Mouse (Mus musculus) mature B cell (primary cell): ENCODE results near the gene Fam155a.
"Not testable (repeated sequence)": the region's sequence is repeated elsewhere in the genome, so short reads cannot be mapped to it uniquely, and the experiment has no call there.

Source experiments
- in situ Hi-C: fragments of 300-500 bp; cut with MboI; formaldehyde crosslinking; loops from 2 replicates; pipeline ENCODE4 v1.14.3; 2019

Gene Fam155a

GRCm38 (mm10) chr8:9770999-9771605 lies at the start of gene Fam155a:
Gene Fam155a, minus strand, starts transcription at chr8:9771161.
- in situ Hi-C loops: no loop called here

- in situ Hi-C loops: no loop called here
These were observed 42.4 kb upstream of the Fam155a start for GRCm38 (mm10) chr8:9813273-9813946.

GRCm38 (mm10) chr8:9810955-9811530 lies 40.1 kb upstream of the Fam155a start:
- in situ Hi-C loops: no loop called here

- in situ Hi-C loops: no loop called here
These were observed 37.6 kb upstream of the Fam155a start for GRCm38 (mm10) chr8:9808596-9808995.

GRCm38 (mm10) chr8:9805676-9806075 lies 34.7 kb upstream of the Fam155a start:
- in situ Hi-C loops: no loop called here

GRCm38 (mm10) chr8:9800346-9800745 lies 29.4 kb upstream of the Fam155a start:
- in situ Hi-C loops: not testable (repeated sequence)

- in situ Hi-C loops: no loop called here
These were observed 29.0 kb upstream of the Fam155a start for GRCm38 (mm10) chr8:9799923-9800322.

GRCm38 (mm10) chr8:9797514-9797913 lies 26.6 kb upstream of the Fam155a start:
- in situ Hi-C loops: no loop called here

GRCm38 (mm10) chr8:9795724-9796123 lies 24.8 kb upstream of the Fam155a start:
- in situ Hi-C loops: no loop called here

- in situ Hi-C loops: no loop called here
These were observed 22.4 kb upstream of the Fam155a start for GRCm38 (mm10) chr8:9793351-9793750.

- in situ Hi-C loops: no loop called here
These were observed 9.4 kb upstream of the Fam155a start for GRCm38 (mm10) chr8:9780332-9780731.

- in situ Hi-C loops: no loop called here
These were observed 7.2 kb upstream of the Fam155a start for GRCm38 (mm10) chr8:9778148-9778547.

- in situ Hi-C loops: no loop called here
These were observed 5.9 kb upstream of the Fam155a start for GRCm38 (mm10) chr8:9776818-9777217.

- in situ Hi-C loops: no loop called here
These were observed 1.5 kb upstream of the Fam155a start for GRCm38 (mm10) chr8:9772519-9772840.

- in situ Hi-C loops: no loop called here
These were observed 901 bp upstream of the Fam155a start for GRCm38 (mm10) chr8:9771606-9772518.

GRCm38 (mm10) chr8:9770261-9770998 lies 531 bp downstream of the Fam155a start:
- in situ Hi-C loops: no loop called here

- in situ Hi-C loops: no loop called here
These were observed 1.9 kb downstream of the Fam155a start for GRCm38 (mm10) chr8:9769061-9769460.

GRCm38 (mm10) chr8:9735169-9735568 lies 35.8 kb downstream of the Fam155a start:
- in situ Hi-C loops: no loop called here

- in situ Hi-C loops: no loop called here
These were observed 61.2 kb downstream of the Fam155a start for GRCm38 (mm10) chr8:9709791-9710190.

- in situ Hi-C loops: no loop called here
These were observed 63.5 kb downstream of the Fam155a start for GRCm38 (mm10) chr8:9707433-9707832.

GRCm38 (mm10) chr8:9694794-9695193 lies 76.2 kb downstream of the Fam155a start:
- in situ Hi-C loops: no loop called here

- in situ Hi-C loops: no loop called here
These were observed 78.6 kb downstream of the Fam155a start for GRCm38 (mm10) chr8:9692370-9692769.
